Mouse (Mus musculus): ENCODE results near the gene Bsn. TPM values are rescaled to one million over a fixed set of nuclear protein-coding genes. Genes with fewer than 3 reads are reported as not detected.
"Not testable (repeated sequence)": the region's sequence is repeated elsewhere in the genome, so short reads cannot be mapped to it uniquely, and the experiment has no call there.

Gene Bsn
- polyA plus RNA-seq, 1 experiment, result 1.5 TPM

GRCm38 (mm10) chr9:108196920-108197677 lies 6.9 kb upstream of the Bsn start:
- no peak for DNase-seq (ENCODE audit: low read depth)

GRCm38 (mm10) chr9:108196222-108196621 lies 6.0 kb upstream of the Bsn start:
- DNase-seq (ENCODE audit: low read depth), result not testable (repeated sequence)

- DNase-seq (ENCODE audit: low read depth), result no peak
These were observed 747 bp downstream of the Bsn start for GRCm38 (mm10) chr9:108189488-108189786.

- no peak for DNase-seq (ENCODE audit: low read depth)
These were observed 1.2 kb downstream of the Bsn start for GRCm38 (mm10) chr9:108189023-108189422.

GRCm38 (mm10) chr9:108188511-108188910 lies 1.7 kb downstream of the Bsn start:
- no peak for DNase-seq (ENCODE audit: low read depth)

GRCm38 (mm10) chr9:108187616-108188015 lies 2.6 kb downstream of the Bsn start:
- no peak for DNase-seq (ENCODE audit: low read depth)

- DNase-seq (ENCODE audit: low read depth), result no peak
These were observed 4.4 kb downstream of the Bsn start for GRCm38 (mm10) chr9:108185786-108186185.

GRCm38 (mm10) chr9:108183531-108183994 lies 6.6 kb downstream of the Bsn start:
- DNase-seq (ENCODE audit: low read depth), result no peak

GRCm38 (mm10) chr9:108182806-108183506 lies 7.2 kb downstream of the Bsn start:
- no peak for DNase-seq (ENCODE audit: low read depth)

- DNase-seq (ENCODE audit: low read depth), result no peak
These were observed 11.8 kb downstream of the Bsn start for GRCm38 (mm10) chr9:108178391-108178790.

GRCm38 (mm10) chr9:108175116-108175838 lies 14.9 kb downstream of the Bsn start:
- no peak for DNase-seq (ENCODE audit: low read depth)

- no peak for DNase-seq (ENCODE audit: low read depth)
These were observed 17.3 kb downstream of the Bsn start for GRCm38 (mm10) chr9:108172777-108173350.

GRCm38 (mm10) chr9:108169751-108170150 lies 20.4 kb downstream of the Bsn start:
- DNase-seq (ENCODE audit: low read depth), result no peak

GRCm38 (mm10) chr9:108165143-108165542 lies 25.0 kb downstream of the Bsn start:
- DNase-seq (ENCODE audit: low read depth), result no peak

GRCm38 (mm10) chr9:108163646-108164284 lies 26.4 kb downstream of the Bsn start:
- no peak for DNase-seq (ENCODE audit: low read depth)

GRCm38 (mm10) chr9:108157891-108158290 lies 32.3 kb downstream of the Bsn start:
- DNase-seq (ENCODE audit: low read depth), result no peak

- no peak for DNase-seq (ENCODE audit: low read depth)
These were observed 32.7 kb downstream of the Bsn start for GRCm38 (mm10) chr9:108157451-108157850.

GRCm38 (mm10) chr9:108156786-108157185 lies 33.4 kb downstream of the Bsn start:
- no peak for DNase-seq (ENCODE audit: low read depth)

- DNase-seq (ENCODE audit: low read depth), result no peak
These were observed 35.4 kb downstream of the Bsn start for GRCm38 (mm10) chr9:108154814-108155213.

GRCm38 (mm10) chr9:108153516-108154448 lies 36.4 kb downstream of the Bsn start:
- no peak for DNase-seq (ENCODE audit: low read depth)

GRCm38 (mm10) chr9:108150486-108150885 lies 39.7 kb downstream of the Bsn start:
- DNase-seq (ENCODE audit: low read depth), result no peak
